Mouse (Mus musculus) retina, embryonic 14.5 days (tissue): ENCODE results near the gene Mdfi.
"Not testable (repeated sequence)": the region's sequence is repeated elsewhere in the genome, so short reads cannot be mapped to it uniquely, and the experiment has no call there.

Experiments used
- DNase-seq: peaks from one replicate; pipeline ENCODE4 v3.0.0-alpha.2; 2015; ENCODE audit warnings: low spot score

The Mdfi gene

DNA sequence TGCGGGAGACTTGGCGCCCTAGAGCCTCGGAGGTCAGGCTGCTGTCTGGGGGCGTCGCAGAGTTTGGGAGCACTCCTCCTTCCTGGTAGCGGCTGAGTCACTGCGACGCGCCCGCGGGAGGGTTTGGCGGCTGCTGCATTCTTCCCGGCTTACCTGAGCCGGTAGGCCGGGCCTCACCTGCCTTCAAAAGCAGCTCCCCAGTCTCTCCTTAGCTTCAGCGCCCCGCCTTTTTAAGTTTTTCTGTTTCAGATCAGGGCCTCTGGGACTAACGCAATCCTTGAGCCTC, at the start of gene Mdfi:
Gene Mdfi (minus strand): TSS at position 210 of the 286 bp plus-strand sequence.
- no peak for DNase-seq

DNA sequence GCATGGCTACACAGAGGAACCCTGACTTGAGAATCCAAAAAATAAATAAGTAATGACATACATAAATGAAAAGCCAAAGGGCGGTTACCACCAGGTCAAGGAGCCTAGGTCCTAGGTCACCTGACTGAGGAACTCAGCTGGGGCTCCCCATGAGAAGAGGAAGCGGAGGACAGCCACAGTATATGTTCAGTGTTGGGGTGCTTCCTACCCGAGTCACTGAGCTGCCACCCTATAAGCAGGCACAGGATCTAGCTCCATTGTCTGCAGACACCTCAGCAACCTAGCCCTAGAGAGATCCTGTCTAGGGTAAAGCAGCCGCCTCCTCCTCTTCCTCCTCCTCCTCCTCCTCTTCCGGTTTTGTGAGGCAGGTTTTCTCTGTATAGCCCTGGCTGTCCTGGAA, 48.6 kb upstream of the Mdfi start:
- no peak for DNase-seq

DNA sequence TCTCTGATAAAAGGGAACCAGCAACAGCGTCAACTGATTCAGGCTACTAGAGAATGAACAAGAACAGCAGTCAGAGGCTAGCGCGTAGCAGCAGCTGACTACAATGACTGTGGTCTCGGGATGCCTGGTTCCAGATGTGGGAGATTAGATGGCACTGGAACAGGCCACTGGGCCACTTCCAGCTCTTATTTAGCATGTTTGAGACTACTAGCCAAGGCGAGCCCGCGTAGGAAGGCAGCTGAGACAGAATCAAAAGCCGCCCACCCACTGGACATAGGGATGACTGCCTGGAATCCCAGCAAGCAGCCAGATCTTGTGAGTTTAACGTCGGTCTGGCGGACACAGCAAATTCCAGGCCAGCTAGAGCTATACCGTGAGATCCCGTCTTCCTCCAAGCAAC, 46.8 kb upstream of the Mdfi start:
- DNase-seq: no peak

DNA sequence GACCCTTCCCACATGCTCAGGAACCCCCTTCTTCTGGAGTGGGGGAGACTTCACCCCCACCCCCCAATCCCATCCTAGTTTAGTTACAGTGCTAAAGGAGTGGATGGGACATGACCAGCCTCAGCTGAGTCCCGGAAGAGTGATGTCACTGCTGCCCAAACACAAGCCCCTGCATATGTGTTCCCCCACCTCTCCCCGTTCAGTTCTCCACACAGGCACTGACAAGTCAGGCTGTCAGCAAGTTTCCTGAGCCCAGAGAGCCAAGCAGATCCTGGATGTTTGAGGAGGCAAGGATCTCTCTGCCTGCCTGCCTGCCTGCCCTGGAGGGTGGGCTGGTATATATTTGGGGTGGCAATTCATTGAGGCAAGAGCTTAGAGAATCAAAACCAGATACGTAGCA, 44.7 kb upstream of the Mdfi start:
- DNase-seq: no peak

DNA sequence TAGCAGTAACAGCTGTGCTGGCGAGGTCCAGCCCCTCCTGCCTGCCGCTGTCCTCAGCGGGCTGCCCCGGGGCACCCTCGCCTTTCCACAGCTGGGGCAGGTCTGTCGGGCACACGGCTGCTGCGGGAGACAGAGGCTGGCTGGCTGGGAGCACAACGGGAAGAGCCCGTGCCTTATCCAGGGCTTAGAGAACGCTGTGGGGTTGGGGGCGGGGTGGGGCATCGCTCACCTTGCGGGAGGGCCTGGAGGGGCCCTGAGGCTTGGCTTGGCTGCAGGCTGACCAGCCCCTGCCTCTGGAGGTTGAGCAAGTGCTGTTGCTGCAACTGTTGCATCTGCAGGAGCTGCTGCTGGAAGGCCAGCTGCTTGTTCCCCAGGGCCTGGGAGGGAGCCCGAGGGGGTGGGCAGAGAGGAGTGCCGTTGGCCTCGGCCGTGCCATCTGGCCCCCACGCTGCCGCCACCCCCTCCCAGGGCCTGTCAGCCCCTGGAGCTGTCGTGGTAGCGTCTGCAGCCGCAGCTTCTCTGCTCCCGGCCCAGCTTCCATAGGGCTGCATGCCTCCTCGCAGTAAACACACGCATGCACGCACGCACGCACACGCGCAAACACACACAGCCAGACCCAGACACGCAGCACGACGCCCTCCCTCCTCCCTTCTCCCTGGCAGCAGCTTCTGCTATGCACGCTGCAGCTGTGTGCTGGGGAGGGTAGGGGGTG, 44.0 kb upstream of the Mdfi start:
- peak; percentile 63 for DNase-seq

DNA sequence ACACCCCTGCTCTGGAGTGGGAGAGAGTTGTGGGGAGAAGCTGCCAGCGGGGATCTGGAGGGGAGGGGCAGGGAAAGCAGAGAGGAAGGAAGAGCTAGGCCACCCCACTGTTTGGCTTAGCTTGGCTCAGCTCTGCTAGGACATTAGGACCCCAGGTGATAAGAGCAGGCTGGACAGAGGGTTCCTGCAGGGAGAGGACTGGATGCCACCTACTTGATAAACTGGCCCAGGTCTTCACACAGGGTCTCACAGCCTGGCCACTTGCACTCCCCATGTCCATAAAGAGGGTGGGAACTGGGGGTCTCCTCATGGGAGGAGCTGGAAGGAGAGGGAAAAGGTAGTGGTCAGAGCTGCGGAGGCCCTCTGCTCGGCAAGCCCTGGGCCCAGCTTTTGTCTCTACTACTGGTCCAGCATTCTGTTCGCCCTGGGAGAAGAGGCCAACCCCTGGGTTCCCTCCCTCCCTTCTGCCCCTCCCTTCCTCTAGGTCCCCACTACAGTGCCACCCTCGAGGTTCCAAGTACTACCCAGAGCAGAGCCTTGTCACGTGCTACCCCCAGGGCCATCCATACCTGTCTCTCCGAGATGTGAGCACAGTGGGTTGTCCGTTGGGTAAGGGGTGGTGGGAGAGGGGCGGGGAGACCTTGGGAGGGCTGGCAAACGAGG, 43.4 kb upstream of the Mdfi start:
- DNase-seq: peak; percentile 54

DNA sequence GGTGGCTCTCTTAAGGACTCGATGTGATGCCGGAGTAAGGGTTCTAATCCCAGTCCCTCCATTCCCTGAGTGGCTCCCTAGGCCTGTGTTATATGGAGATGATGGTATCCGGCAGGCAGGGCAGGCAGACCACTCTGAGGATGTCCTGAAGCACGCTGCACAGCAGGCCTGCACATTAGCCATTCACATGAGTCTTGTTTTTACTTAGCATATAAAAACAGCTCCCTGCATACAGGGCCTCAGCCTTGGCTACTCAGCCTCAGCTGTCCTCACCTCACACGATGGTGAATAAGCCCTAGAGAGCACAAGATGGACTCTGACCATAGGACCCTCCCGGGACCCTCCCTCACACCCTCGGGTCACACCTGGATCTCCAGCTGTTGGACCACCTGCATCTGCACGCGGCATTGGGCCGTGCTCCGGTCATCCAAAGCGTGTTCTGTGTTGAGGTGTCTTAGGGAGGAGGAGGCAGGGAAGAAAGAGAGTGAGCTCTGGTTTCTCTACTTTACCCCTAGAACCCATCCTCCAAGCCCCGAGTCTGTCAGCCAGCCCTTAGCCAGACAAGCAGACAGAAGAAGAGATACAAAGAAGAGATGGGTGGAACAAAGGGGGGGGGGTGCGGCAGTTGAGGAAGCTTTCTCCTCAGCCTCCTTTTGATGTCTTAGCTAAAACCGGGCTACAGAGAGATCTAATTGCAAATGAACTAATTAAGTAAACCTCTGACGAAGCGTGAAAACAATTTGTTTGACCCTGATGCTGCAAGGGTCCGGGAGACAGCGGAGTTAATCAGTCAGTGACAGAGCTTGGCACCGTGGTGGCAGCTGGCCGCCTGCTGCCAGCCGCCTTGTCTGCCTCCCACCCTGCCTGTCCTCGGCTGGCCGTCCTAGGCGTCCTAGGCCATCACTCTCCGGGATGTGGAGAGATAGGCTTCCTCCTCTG, 42.6 kb upstream of the Mdfi start:
- DNase-seq: peak; percentile 83

DNA sequence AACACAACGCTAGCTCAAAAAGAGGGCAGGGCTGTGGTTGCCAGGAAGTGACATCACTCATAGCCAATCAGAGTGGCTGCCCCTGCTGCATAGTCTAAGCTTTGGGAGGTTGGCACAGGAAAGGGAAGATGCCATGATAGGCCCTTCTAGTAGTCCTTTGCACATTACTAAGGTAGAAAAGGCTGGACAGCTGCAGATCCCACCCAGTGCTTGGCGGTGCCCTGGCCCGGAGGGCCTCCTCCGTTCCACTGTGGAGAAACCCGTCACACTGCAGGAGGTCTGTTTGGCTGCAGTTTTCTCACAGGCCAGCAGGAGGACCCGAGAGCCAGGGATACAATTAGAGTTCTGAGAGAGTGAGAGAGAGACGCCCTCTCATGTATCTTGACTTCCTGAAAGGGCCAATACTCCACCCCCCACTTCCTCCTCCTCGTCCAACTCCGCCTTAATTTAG, 38.9 kb upstream of the Mdfi start:
- peak; percentile 90 for DNase-seq

DNA sequence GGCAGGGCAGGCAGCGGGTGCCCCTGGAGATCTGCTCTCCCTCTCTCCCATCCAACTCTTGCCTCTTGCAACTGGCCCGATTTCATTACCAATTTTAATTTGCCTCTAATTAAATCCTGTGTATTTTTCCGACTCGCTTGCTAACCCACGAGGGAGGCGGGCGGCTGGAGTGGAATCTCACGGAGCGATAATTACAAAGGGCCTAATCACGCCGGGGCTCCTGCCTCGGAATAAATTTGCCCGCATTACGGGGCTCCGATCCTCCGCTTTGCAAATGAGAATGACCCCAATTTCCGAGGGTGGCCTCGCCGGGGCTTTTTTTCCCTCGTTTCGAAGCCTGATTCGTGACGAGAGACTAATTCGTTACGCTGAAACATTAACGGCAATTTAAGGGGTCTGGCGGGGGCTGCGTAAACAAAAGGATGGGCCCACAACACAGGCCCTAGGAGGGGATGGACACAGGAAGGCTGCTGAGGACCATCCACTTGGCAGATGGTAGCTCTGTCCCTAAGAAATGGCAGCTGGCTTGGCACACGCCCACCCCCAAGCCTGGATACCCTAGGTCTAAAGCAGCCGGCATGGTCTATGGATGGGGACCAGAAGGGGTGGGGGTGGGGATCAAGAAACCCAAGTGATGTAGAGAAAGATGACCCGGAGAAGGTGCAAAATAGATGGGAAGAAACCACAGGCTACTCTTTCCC, 38.0 kb upstream of the Mdfi start:
- DNase-seq: peak; percentile 60

DNA sequence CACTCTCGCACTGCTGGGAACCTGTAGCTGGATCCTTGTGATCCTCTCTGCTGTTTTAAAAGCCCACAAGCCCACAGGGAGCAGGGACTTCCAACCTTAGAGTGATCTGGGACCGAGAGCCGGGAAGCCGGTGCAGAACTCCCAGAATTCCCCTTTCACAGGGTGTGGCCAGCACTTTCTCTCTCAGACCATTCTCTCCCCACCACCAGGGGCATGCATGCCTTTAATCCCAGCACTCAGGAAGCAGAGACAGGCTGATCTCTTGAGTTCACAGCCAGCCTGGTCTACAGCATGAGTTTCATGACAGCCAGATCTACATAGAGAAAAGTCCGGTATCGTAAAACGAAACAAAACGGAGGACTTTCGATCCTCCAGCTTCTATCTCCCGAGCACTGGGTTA, 35.4 kb upstream of the Mdfi start:
- DNase-seq: no peak

DNA sequence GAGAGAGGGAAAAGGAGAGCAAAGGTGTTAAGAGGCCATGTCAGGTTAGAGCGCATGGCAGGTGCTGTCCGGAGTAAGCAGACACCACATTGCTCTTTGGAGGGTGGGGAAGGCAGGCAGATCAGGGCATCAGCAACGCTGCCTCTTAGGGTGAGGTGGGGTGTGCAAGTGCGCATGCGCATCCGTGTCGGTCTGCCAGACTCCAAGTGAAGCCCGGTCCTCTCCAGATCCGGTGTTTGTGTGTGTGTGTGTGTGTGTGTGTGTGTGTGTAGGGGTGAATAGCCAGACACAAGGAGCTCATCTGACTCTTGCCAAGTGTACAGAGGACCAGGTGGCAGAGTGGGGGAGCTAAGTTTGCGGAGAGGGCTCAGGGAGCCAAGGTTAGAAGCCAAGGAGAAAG, 31.5 kb upstream of the Mdfi start:
- DNase-seq: no peak

DNA sequence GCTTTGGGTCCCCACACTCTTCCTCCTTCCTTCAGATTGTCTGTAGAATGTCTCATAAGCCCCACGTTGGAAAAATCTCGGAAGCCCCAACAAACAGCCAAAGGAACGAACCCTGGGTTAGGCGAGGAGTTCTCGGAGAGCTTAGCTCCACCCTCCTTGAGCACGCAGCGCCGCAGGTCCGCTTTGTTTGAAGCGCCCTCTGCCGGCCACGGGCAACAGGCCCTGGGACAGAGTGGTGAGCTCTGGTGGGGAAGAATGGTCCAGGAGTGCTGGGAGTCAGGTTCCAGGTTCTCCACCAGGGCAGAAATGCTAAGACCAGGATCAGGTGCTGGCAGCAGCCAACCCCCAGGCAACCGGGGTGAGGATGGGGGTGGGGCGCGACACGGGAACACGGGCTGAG, 30.0 kb upstream of the Mdfi start:
- DNase-seq: peak; percentile 87

DNA sequence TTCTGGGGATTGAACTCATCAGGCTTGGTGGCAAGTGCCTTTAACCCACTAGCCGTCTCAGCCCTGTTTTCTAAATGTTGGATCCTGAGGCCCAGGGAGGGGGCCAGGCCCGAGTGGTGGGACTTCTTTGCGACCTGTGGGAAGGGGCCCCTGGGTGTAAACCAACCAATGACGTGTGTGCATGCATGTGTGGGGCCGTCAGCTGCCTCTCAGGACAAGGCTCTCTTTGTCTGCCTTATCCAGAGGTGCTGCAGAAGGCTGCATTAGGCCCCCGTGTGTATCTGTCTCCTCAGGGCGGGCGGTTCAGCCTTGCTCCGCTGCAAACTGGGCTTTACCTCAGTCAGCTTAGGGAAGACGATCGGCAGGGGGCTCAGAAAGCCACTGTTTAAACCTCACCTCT, 28.9 kb upstream of the Mdfi start:
- peak; percentile 24 for DNase-seq

DNA sequence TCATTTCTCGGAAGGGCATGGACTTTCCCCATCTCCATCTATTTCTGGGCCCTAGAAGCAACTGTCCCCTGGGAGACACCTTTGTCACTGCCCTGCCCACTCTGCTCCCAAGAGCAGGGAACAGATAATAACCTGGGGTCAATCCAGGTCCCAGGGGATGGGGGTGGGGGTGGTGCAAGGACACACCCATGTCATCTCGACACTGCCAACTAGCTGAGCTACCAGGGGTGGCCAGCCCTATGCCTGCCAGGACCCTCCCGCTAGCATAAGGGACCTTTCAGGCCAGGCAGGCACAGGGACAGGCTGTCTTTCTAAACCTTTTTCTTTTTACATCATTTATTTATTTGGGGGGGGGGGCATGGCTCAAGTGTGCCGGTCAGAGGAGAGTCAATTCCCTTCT, 28.5 kb upstream of the Mdfi start:
- DNase-seq: no peak

DNA sequence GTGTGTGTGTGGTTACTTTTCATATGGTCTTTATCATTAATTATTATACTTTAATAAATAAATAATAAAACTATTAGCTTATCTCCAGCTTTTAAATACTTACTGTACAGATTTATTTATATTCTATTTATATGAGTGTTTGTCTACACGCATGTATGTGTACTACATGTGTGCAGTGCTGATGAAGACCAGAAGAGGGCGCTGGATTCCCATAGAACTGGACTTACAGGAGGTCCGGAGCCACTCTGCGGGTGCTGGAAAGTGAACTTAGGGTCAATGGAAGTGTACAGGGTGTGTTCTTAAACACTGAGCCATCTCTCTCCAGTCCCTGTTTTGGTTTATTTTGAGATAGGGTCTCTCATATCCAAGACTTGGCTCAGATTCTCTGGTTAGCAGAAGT, 21.1 kb upstream of the Mdfi start:
- DNase-seq: no peak

DNA sequence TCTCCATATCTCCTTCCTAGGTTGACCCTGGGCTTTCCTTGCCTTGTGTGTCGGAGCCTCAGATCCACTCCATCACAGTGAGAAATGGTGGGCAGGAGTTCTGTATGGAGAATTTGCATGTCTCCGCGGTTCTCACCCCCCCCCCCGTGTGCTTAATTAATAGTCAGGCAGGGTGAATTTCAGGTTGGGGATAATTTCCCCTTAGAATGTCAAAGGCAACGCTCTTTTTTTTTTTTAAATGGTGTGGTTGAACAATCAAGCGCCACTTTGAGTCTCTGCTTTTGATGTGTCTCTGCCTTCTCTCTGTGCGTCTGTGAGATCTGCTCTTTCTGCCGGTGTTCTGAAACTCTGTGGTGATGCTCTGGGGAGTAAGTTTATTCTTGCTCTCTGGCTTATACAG, 20.4 kb upstream of the Mdfi start:
- no peak for DNase-seq

DNA sequence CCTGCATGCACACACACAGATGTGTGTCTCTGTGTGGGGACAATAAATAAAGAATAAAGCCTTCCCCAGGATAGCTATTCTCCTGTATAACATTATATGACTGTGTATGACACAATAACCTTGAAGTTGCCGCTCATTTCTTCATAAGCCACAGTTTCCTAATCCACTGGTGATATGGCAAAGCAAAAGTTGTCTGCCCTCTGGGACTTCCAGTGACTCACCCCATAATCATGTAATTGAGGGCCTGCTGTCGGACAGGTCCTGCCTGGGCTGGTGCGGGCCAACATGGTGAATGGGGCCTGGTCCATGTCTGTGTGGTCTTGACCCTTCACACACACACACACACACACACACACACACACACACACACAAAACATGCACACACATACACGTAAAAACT, 19.3 kb upstream of the Mdfi start:
- DNase-seq: no peak

DNA sequence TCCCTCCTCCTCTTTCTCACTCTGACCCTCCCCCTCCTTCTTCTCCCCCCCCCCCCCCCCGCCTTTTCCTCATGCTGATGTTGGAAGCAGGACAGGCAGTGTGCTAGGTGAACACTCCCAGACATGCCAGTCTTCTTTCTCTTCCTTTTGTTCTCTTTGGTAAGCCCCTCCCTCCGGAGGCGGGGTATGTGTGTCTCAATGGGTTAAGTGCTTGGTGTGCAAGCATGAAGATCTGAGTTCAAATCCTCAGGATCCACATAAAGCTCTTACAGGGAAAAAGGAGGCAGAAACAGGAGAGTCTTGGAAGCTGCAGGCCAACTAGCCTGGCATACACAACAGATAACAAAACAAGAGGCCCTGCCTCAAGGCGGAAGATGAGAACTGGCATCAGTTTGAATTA, 18.8 kb upstream of the Mdfi start:
- no peak for DNase-seq

DNA sequence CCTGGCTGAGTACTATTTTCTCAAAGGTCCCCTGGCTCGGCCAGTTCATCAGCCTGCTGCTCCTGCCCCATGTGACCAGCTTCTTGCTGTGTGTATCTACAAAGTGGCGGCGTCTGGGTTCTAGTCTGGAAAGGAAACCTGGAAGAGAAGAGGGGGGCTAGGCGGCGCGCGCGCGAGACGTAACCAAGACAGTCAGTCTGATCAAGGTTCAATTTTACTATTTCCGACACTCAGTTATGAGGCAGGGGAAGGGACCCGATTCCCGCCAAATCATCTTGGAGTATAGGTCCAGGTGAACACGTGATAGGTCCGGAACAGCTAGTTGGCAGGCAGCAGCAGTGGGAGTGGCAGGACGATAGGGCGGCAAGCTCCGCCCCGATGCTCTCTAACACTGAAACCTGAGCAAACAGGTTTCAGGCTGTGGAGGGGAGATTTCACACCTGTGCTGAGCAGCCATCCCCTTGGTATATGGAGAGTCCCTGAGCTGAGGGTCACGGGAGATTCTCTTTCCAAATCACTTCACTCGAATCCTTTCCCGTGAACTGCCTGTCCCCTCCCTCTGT, 17.4 kb upstream of the Mdfi start:
- DNase-seq: not testable (repeated sequence)

DNA sequence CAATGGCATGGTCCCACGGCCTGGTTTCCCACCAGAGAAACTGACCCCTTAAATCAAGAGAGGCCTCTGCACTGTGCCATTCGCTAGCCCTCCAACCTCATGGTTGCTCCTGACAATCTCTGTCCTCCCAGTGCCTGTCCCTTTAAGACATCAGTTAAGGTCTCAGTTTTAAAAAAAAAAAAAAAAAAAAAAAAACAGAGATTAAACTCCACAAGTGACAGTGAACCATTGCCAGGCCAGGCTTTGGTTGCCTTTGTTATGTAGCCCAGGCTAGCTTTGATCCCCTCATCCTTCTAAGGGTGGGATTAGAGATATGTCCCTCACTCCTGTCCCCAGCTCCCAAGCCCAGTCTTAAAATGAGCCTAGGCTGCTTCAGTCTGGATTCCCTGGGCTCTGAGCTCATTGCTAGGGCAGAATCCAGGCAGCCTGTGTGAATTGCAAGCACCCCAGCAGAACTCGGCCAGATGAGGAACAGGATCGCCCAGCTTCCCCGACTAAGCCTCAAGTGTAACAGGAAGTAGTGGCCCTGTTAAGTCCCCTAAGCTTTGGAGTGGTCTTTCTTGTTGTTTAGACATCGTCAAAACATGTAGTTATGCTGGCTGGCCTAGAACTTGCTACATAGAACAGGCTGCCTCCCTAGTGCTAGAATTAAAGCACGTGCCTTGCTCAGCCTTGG, 16.3 kb upstream of the Mdfi start:
- DNase-seq: no peak

DNA sequence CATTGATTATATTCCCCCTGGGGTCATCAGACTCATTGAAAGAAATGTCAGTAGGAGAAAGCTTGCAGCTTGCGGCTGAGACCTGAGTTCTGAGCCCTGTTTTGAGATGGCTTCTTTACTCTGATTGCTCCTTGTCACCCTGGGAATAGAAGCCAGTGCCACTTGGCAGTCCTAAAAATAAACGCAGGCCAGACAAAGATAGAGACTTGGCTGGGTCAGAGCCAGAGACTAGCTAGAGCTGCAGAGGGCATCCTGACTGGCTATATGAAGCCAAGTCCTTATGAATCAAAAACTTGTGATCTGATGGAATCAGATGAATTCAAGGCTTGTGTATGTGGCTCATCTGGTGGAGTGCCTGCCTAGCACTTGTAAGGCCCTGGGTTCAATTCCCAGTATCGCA, 15.5 kb upstream of the Mdfi start:
- DNase-seq: no peak

DNA sequence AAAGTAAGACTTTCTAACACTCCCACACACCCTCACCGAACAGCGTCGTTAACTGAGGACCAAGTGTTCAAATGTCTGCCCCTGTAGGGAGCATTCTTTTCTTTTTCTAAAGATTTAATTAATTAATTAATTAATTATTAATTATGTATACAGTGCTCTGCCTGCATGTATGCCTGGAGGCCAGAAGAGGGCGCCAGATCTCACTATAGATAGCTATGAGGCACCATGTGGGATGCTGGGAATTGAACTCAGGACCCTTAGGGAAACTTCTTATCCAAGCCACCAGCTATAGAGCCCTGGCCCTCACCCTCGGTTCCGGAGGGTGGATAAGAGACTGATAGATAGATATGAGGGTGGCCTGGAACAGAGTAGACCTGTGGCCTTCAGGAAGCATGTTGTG, 13.5 kb upstream of the Mdfi start:
- DNase-seq: no peak
